Mouse (Mus musculus): ENCODE measurements around the gene Themis.

DNA sequence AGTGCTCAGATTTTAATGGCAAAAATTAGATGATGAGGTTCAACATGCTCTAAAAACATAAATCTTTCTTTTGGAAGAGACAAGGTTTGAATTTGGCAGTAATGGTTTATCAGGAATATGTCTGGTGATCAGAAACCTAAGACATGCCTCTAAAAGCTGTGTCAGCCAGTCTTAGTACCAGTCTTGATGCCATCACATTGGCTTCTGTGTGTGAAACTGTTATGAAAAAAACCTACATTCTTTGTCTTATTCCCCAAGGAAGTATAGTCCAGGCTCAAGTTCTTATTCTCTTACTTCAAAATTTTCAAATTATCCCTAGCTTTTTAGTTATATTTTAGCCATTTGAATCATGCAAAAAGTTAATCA, 144.4 kb downstream of the Themis start:
- TF ChIP-seq CTCF (IDR thresholded peaks at IDR 0.05; ENCODE audit: insufficient read depth, low read depth, low read length) (no peak), POLR2A (IDR thresholded peaks at IDR 0.05; ENCODE audit: insufficient read depth, low read depth, low read length) (no peak)

Data from olfactory bulb, adult 2 months (tissue).